Mouse (Mus musculus) CD4-positive helper T cell, adult 2 months (primary cell): ENCODE measurements around the gene Ppm1b.

Experiments used
- DNase-seq: peaks from one replicate; pipeline ENCODE4 v3.0.0-alpha.2; 2012; ENCODE audit warnings: low read depth, missing footprints, low spot score

The Ppm1b gene

DNA sequence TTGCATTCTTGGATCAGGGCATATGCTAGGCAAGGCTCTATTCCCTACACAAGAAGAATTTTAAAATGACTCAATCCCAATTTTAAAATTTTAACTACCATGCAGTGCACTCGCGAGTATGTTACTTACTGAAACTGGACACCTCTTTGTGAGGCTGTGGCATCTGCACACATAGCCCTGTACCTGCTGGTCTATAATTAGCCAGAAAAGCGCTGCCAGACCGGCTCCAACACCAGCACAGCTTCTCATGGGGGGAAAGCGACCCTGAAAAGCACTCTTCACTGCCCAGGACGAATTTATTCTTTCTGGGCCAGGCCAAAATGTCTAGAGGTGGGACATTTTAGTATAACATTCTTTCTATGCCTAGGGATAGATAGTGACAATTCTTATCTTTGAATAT lies 114.1 kb downstream of the Ppm1b start:
- DNase-seq = no peak

DNA sequence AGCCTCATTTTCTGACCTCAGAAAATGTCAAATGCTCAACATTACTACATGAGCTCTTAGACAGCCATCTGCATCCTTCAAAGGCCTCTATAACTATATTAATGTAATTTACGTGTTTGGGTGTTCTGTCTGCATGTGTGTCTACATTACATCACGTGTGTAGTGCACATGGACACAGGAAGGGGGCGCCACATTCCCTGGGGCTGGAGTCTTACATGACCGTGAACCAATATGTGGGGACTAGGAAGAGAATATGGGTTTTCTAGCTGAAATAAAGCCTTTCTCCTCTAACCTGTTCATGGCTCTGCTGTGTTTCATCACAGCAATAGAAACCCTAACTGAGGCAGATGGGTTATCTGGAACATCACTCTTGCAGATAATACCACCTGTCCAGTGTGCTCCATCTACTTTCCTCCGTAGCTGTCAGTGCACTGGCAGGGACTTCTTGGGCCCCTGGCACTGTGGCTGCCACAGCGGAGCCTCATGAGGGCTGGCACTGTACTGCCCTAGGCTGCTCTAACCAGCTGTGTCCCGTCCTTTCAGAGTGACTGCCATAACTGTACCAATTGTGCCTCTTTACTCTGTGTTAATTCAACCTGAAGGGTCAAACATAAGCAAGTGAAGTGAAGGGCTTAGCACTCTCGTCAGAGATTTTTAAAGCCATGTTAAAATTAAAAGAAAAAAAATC lies 114.7 kb downstream of the Ppm1b start:
- DNase-seq = no peak

DNA sequence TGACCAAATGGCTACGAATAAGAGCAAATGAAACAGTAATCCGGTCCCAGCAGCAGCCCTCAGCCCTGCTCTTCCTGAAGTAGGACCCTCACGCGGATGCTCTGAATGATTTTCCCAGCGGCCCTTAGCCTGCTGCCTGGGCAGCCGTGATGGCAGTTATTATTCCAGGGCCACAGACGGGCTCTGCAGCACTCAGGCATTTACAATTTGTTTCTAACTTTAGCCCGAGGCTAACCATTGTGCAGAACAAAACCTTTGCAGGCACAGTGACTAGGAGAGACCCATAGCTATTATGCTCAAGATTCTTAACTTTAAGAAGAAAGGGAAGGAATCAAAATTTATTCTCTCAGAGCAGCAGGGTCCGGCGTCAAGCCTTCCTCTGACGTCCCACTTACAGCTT lies 115.8 kb downstream of the Ppm1b start:
- DNase-seq = no peak

- DNase-seq = no peak
Measured at GRCm38 (mm10) chr17:85073214-85073613, 116.7 kb downstream of the Ppm1b start.
